Mouse (Mus musculus): ENCODE measurements around the gene Fam78b. TPM values are rescaled to one million over a fixed set of nuclear protein-coding genes. Genes with fewer than 3 reads are reported as not detected.

The Fam78b gene
- polyA plus RNA-seq, 1 experiment from 2014 or later: 0.79 TPM

GRCm38 (mm10) chr1:167135748-167136147, 134.5 kb downstream of the Fam78b start:
- no peak for ATAC-seq (replicated peaks; ENCODE audit: low FRiP score)
- Histone ChIP-seq H3K4me2 (no peak overlapping the region), H3K9me3 (replicated peaks) (peaks cover 6% of the 10 kb centered on the region; the same call in 1 of the 2 replicates), H3K27me3 (no peaks in the 10 kb centered on the region), H3K27ac (no peak overlapping the region), H3K4me3 (replicated peaks) (no peak overlapping the region), H3K4me1 (no peaks in the 10 kb centered on the region), H3K9ac (no peak overlapping the region), H3K36me3 (no peaks in the 10 kb centered on the region)
- WGBS: 83% methylated on average over 5 of the region's 5 CpGs

Measured in kidney, embryonic 15.5 days (tissue).